Mouse (Mus musculus) megakaryocyte progenitor cell, adult 5-6 weeks (primary cell): ENCODE measurements around the gene Cldn4. TPM values are rescaled to one million over a fixed set of nuclear protein-coding genes. Genes with fewer than 3 reads are reported as not detected.
"Not testable (repeated sequence)": the region's sequence is repeated elsewhere in the genome, so short reads cannot be mapped to it uniquely, and the experiment has no call there.

Experiments used
- ATAC-seq: replicated peaks from 2 replicates; pipeline ENCODE4 v1.8.0; 2016; ENCODE audit warnings: mild to moderate bottlenecking, moderate TSS enrichment, inconsistent platforms; ENCODE audit not compliant: poor library complexity
- total RNA-seq, 2 experiments: library from RNA; stranded (forward) in 1 of 2; stranded (reverse) in 1 of 2; fragments of 157-497, 149-512 nt in 1 of 2; fragments of 200-1000 nt in 1 of 2; gene quantifications; 2 replicates each; pipeline versions ENCODE4 v1.2.3 to v1.2.4; 2015 to 2017

Cldn4 gene
- total RNA-seq, 2 experiments from 2014 or later = not detected

DNA sequence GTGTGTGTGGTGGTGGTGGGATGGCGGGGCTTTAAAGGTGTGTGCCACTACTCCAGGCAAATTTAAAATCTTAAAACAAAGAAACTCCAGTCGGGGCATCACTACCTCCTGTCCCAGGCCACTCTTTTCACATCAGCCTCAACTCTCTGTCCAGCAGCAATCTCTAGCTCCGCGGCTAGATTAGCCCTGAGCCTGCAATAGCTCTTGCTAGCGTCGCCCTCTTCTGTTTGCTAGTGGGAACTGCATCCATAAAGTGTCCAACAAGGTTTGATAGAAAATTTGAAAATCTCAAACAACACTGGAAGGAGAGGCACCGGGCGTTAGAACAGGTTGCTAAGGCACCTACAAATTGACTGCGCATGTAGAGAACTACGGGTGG lies 18.7 kb upstream of the Cldn4 start:
- peak; percentile 77 for ATAC-seq

DNA sequence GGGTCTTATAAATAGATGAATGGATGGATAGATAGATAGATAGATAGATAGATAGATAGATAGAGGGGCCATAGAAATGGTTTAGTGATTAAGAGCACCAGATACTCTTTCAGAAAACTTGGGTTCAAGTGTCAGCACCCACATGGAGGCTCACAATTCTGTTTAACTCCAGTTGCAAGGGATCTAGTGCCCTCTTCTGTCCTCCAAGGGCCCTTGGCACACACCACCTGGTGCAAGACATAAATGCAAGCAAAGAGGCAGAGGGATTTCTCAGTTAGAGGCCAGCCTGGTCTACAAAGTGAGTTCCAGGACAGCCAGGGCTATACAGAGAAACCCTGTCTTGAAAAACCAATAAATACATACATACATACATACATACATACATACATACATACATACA lies 17.9 kb upstream of the Cldn4 start:
- not testable (repeated sequence) for ATAC-seq

DNA sequence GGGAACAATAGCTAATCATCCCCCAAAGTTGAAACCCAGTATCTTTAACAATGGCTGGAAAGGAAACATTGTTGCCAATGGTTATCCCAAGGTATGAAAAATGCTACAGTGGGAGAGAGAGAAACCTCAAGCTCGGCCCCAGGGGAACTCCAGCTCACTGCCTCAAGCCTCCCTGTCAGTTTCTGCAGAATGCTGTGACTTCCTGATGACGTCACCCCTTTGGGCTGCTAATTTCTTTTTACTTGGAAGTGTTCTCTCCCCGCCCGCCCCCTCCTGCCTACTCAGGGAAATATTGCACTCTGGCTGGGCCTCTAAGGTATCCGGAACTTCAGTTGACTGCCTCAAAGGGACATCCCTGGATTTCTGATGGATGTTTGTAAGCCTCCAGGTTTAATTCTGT lies 16.8 kb upstream of the Cldn4 start:
- no peak for ATAC-seq

DNA sequence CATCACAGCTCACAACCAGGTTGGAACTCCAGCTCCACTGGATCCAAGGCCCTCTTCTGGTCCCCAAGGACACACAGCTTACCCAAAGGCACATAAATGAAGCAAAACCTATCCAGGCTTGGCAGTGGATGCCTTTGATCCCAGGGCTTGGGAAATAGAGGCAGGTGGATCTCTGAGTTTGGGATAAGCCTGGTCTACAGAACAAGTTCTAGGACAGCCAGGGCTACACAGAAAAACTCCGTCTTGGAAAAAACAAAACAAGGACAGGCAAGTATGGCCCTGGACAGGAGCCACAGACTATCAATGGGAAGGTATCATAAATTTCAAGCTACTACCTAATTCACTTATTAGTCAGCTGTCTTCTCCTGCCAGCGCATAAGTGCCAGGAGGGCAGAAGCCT lies 14.8 kb upstream of the Cldn4 start:
- ATAC-seq = no peak

DNA sequence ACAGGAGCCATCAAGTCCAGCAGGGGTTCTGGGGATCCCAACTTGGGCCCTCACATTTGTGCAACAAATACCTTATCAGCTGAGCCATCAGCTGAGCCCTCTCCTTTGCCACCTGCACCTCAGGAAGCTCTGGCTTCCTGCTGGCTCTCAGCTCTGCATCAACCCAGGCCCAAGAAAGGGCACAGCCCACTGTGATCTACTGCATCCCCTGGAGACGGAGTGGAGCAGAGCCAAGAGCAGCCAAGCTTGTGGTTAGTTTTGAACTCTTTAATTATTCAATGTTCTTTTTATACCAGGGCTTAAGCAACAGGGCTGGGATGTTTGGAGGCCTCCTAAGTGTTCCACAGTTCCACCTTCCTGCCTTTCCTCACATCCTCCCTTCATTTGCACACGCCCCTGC lies 13.7 kb upstream of the Cldn4 start:
- peak; percentile 29; the same call in 1 of the 2 replicates for ATAC-seq

DNA sequence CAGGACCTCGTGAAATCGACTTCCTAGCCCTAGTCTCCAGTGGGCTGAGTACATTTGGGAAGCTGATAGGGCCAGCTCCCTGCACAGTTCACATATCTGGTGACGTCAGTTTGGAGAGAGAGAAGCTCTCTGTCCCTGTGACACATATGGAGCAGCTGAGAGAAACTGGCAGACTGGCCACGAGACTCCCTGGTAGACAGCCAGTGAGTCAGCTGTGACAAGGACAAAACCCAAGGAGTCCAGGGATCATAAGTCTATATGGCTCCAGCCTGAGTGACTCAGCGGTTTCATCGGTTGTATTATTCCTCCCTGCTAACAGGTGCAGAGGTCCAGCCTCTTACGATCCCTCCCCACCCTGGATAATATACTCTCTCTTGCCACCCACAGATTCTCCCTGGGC lies 12.4 kb upstream of the Cldn4 start:
- peak; percentile 44 for ATAC-seq

DNA sequence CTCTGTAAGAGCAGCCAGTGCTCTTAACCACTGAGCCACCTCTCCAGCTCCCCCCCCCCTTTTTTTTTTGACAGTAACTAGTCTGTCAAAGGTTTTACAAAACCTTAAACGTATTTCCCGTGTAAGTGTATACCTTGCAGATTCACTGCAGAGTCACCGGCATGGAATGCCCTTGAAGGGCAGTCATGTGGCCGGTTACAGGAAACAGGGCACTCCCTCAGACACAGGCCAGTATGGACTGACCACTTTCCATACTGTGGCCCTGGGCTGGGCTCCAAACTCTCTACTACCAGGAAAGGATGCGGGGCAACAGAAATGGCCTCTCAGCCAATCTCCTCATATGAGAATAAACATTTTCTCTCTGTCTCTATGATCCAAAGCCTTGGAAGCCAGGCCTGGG lies 8.8 kb upstream of the Cldn4 start:
- no peak for ATAC-seq

DNA sequence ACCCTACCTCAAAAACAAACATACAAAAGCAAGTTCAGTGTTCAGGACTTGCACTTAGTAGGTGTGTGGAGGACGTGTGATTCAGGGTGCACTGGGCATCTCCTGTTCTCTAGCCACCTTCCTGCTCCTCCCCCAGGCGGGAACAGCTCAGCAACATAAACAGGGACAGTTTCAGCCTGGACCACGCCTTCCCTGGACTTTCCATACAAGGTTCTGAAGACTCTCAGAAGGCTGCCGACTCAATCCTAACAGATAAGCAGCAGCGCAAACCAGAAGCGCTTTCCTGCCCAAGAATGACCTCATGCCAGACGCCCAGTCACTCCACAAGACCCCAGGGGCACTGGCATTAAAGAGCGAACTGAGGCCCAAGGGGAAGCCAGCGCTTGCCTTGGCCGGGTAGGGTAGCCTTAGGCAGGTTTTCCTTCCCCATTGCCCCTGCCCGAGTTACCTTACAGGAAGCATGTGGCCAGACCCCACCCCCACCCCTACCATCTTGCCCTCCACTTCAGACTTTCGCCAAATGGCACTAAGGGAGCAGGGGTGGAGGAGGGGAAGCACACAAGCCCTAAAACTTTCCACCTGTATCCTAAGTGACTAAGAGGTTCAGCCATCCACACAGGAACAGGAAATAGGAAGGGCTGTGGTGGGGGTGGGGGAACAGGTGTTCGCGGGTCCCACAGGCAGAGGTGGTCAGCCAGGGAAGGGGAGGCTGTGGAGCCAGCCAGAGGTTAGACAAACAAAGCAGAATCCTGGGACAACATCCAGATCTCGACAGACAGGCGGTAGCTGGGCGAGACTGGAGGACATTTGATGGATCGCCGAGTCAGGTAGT lies 4.5 kb upstream of the Cldn4 start:
- peak; percentile 68 for ATAC-seq

DNA sequence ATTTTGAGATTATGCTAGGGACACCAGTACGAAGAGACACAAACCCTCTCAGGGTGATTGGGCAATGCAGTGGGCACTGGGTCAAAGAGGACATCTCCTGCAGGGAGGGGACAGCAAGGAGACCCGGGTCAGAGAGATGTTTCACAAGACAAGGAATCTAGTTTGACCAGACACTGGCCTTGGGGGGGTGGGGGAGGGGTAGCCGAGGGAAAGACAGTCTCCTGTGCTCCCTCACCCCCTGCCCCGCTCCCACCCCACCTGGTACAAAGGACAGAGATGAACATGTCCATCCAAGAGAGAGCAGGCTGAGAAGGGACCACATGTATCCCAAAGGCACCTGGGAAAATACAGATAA lies 1.3 kb upstream of the Cldn4 start:
- ATAC-seq = no peak

DNA sequence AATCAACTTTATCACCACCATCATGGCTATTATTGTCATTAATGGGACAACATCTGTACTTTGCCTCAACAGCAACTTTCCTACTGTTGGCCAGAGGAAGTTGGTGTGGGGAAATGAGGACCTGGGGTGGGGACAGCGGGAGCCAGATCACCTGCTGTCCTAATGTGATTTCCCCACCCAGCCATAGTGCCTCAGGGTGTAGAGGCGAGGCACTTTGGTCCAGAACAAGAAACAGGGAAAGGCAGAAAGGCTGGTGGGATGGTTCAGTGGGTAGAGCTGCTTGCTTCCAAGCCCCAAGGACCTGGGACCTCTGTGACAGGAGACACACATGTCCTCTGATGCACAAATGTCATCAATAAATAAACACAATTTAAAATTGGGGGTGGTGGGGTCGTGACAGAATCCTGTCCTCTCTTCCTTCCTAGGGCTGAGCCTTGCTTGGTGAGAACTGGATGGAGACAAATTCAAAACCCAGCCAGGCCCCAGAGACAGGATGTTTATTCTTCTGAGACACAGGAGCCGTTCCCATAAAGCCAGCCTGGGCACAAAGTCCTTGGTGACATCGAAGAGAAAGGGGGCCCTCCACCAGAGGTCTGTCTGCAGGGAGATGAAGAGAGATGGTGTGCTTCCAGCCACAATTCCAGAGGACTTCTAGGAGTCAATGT lies 818 bp upstream of the Cldn4 start:
- no peak for ATAC-seq

DNA sequence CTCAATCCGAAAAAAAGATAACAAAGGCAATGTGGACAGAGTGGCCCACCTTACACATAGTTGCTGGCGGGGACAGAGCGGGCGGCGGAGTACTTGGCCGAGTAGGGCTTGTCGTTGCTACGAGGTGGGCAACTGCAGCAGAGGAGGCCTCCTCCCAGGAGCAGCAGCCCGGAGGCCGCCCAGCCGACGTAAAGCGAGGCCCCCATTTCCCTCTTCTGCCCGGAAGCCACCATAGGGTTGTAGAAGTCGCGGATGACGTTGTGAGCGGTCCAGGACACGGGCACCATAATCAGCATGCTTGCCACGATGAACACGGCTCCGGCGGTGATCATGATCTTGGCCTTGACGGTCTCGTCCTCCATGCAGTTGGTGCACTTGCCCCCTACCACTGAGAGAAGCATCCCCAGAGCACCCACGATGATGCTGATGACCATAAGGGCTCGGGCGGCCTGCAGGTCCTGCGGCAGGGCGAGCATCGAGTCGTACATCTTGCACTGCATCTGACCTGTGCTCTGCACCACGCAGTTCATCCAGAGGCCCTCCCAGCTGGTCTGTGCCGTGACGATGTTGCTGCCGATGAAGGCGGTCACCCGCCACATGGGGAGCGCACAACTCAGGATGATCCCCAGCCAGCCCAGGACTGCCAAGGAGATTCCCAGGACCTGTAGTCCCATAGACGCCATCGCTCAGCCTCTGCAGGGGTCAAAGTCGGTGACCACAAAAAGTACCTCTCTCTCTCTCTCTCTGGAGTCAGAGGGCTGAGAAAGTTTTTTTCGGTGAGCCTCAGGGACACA lies 474 bp downstream of the Cldn4 start:
- ATAC-seq = no peak

DNA sequence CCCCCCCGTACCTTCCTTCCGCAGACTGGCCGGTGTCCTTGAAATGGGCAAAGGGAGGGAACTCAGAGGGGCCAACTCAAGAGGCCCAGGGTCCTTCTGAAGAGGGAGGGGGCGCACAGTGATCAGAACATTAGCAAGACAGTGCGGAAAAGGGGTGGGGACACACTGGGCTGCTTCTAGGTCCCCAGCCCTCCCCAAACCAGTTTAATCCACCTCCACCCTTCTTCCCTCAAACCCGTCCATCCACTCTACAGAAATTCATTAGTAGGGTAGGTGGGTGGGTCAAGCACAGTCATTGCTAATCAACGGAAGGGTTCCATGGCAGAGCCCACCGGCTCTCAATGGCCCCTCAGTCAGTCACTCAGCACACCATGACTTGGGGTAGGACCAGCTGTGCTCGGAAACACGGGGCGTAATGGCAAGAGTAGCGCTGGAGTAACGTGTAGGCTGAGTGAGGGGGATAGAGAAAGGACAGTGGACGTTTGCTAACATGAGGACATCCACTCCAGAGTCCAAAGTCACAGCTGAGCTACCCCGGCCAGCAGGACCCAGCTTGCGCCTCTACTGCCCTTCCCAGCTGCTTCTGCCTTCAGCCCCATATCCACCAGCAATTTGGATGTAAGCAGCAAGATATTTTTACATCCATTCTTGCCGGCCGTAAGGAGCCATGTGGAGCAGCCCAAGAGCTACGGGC lies 1.3 kb downstream of the Cldn4 start:
- no peak for ATAC-seq

DNA sequence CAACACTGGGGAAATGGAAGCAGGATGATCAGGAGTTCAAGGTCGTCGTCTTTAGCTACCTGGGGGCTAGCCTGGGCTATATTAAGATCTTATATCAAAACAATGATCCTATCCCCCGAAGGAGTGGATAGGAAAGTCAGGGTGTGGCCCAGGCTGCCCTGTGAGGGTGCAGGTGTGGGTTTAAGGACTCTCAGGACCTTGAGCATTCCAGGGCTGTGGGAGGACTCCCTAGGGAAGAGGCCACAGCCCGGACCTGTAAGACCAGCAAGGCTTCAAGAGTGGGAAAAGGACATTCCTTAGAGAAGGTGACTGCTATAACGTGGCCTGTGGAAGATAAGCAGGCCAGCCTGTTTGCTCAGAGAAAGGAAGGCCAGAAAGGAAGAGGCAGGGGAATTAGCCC lies 2.6 kb downstream of the Cldn4 start:
- ATAC-seq = no peak

DNA sequence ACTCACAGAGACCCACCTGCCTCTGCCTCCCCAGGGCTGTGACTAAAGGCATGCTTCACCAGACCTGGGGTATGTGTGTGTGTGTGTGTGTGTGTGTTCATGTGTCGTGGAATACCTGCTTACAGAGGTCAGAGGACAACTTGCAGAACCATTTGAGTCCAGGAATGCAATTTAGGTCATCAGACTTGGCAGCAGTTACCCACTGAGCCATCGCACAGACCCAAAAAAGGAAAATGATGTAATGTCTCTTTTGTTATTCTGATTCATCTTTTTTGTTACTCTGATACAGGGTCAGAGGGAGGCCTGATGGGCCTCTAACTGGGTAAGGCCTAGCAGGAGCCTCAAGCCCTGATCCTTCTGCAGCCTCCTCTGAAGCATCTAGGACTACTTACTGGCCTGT lies 4.0 kb downstream of the Cldn4 start:
- no peak for ATAC-seq

DNA sequence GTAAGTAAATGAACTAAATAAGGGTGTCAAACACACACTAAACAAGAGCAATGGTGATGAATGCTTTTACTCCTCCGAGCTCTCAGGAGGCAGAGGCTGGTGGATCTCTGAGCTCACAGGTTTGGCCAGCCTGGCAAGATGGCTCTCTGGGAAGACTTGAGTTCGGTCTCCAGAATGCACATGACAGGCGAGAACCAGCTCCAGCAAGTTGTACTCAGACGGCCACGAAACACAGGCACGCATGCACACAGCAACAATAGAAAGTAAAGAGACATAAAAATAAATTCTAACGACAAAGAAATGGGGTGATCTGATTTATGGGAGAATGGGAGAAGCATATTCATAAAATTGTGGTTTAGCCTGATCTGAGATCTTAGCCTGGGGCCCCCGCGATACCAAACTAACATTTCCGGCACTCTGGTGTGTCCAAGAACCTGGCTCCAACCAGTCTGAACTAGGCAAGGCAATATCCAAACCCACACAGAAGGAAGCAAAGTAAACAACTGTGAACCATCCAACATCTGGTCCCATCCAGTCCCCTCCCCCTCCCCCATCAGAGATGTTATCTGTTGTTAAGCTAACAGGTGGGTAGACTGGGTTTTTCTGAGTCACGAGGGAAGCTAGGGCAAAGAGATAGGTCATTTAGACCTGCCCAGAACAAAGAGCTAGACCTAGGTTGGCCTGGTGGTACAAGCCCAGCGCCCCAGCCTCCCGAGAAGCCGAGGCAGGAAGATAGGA lies 5.1 kb downstream of the Cldn4 start:
- ATAC-seq = no peak

DNA sequence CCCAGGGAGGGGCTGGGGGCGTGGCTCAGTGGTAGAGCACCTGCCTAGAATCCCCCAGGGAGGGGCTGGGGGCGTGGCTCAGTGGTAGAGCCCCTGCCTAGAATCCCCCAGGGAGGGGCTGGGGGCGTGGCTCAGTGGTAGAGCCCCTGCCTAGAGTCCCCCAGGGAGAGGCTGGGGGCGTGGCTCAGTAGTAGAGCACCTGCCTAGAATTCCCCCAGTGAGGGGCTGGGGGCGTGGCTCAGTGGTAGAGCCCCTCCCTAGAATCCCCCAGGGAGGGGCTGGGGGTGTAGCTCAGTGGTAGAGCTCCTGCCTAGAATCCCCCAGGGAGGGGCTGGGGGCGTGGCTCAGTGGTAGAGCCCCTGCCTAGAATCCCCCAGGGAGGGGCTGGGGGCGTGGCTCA lies 7.2 kb downstream of the Cldn4 start:
- not testable (repeated sequence) for ATAC-seq

DNA sequence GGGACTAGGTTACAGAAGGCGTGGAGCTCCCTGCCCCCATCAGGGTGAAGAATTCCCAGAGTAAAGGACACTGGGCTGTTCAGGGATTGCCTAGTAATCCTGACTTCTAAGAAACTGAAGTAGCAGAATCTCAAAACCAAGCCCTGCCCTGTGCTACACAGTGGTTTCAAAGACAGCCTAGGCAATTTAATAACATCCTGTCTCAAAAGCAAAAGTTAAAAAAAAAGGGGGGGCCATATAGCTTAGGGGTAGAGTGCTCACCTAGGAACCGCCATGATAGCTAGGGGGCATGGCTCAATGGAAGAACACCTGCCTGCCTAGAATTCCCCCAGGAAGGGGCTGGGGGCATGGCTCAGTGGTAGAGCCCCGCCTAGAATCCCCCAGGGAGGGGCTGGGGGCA lies 7.7 kb downstream of the Cldn4 start:
- no peak for ATAC-seq

DNA sequence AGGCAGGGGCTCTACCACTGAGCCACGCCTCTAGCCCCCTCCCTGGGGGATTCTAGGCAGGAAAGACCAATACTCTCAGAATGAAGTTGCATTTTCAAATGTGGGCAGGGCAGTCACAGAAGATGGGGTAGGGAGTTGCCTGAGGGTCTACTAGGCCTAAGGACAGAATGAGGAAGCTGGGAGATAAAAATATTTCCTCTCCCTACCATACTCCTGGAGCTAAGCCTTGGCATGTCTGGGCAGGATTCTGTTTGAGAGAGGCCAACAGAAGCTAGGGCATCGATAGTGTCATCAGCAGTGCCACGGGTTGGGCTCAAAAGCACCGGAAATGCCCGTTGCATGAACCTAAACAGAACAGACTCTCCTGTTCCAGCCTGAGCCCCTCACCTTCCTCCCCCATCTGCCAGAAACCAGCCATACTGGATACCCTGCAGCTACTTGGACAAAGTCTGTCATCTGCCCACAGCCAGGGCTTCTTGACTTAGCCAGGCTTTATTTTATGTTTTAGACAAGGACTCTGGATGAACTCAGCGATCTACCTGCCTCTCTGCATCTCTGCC lies 10.0 kb downstream of the Cldn4 start:
- no peak for ATAC-seq

DNA sequence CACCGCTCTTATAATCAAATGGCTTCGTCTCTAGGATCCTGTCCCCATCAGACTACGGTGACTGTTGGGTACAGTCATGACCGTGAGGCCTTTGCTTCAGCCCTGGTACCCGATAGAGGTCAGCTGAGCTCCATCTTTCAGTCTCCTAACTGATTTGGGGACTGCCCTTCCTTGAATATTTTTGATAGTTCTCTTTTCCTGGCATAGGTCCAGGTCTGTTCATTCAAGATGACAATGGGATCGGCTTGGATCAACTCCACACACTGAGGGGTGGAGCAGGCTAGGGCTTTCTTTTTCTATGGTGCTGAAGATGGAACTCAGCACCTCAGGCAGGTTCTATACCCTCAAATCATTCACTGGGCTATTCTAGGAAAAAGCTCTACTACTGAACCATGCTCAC lies 10.7 kb downstream of the Cldn4 start:
- ATAC-seq = no peak

DNA sequence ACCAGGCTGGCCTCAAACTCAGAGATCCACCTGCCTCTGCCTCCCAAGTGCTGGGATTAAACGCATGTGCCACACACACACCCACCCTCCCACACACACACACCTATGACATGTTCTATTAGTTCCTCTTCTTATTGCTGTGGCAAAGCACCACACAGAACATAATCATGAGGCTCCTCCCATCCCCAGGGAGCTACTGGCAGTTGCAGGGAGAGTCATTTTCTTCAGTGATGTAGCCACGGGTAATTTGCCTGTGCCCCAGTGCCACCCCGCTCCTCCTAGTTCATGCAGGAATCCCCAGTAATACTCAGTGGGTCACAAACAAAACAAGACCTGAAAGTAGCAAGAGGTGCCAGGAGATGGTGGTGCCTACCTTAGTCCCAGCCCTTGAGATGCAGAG lies 12.1 kb downstream of the Cldn4 start:
- no peak for ATAC-seq
